Mouse (Mus musculus) G1E (cell line): ENCODE results near the gene Whrn.

Experiments
- CTCF ChIP-seq: IDR thresholded peaks from 2 replicates; pipeline ENCODE4 v1.5.1; 2012; ENCODE audit warnings: low read depth, low read length, inconsistent platforms, mixed read lengths
- GATA1 ChIP-seq: IDR thresholded peaks from 2 replicates; pipeline ENCODE4 v1.6.1; 2012; ENCODE audit warnings: borderline replicate concordance, low read length, inconsistent platforms, mixed read lengths
- GATA2 ChIP-seq: IDR thresholded peaks from 2 replicates; pipeline ENCODE4 v1.6.1; 2012; ENCODE audit warnings: low read depth, low read length, inconsistent platforms, borderline replicate concordance
- POLR2AphosphoS5 ChIP-seq: IDR thresholded peaks from 2 replicates; pipeline ENCODE4 v1.6.1; 2012; ENCODE audit warnings: low read depth, low read length, inconsistent platforms; ENCODE audit not compliant: insufficient replicate concordance
- TAL1 ChIP-seq: conservative IDR thresholded peaks from 2 replicates; pipeline ENCODE4 v1.6.1; 2012; ENCODE audit warnings: low read depth, low read length, inconsistent platforms, mixed read lengths

GRCm38 (mm10) chr4:63498346-63498745 lies 2.6 kb upstream of the Whrn start:
- TF ChIP-seq CTCF, result no peak
- no peak for TF ChIP-seq GATA1
- no peak for TF ChIP-seq TAL1
- no peak for TF ChIP-seq POLR2AphosphoS5
- no peak for TF ChIP-seq GATA2
